Mouse (Mus musculus) heart, embryonic 14.5 days (tissue): ENCODE measurements around the gene Nrde2. TPM values are rescaled to one million over a fixed set of nuclear protein-coding genes. Genes with fewer than 3 reads are reported as not detected.
A peak's percentile ranks its signal among the peaks of the same experiment; 100 is the strongest.

Source experiments
- ATAC-seq: fragments of 200-750 bp; cut with Nextera tagmentation; 2 replicates; pipeline ENCODE4 v1.8.0; 2017; ENCODE audit warnings: low read depth, moderate TSS enrichment; ENCODE audit not compliant: insufficient number of reproducible peaks, insufficient read depth, low FRiP score
- H3K27ac ChIP-seq, 2 experiments: fragments of 200-500 bp in 1 of 2; fragments of 300-500 bp in 1 of 2; sonication (generic) in 1 of 2; replicated peaks in 1 of 2; 2 replicates each; pipeline ENCODE4 v1.5.1; 2012 to 2014; ENCODE audit warnings: low read depth in 2 of 2, low read length in 2 of 2, control low read depth in 1 of 2, mild to moderate bottlenecking in 1 of 2, mixed read lengths in 1 of 2; ENCODE audit not compliant: control insufficient read depth in 1 of 2, insufficient read depth in 1 of 2
- H3K27me3 ChIP-seq: fragments of 300-500 bp; sonication (generic); 2 replicates; pipeline ENCODE4 v1.6.1; 2014; ENCODE audit warnings: mild to moderate bottlenecking, low read length, control low read depth; ENCODE audit not compliant: control insufficient read depth, insufficient read depth
- H3K36me3 ChIP-seq: fragments of 300-500 bp; sonication (generic); 2 replicates; pipeline ENCODE4 v1.6.1; 2014; ENCODE audit warnings: mild to moderate bottlenecking, control low read depth, low read length, mixed read lengths; ENCODE audit not compliant: control insufficient read depth, insufficient read depth
- H3K4me1 ChIP-seq, 2 experiments: fragments of 200-500 bp in 1 of 2; fragments of 300-500 bp in 1 of 2; sonication (generic) in 1 of 2; 2 replicates each; pipeline ENCODE4 v1.6.1; 2012 to 2014; ENCODE audit warnings: low read length in 2 of 2, control low read depth in 1 of 2, mixed read lengths in 1 of 2; ENCODE audit not compliant: control insufficient read depth in 2 of 2, insufficient read depth in 2 of 2
- H3K4me2 ChIP-seq: fragments of 300-500 bp; sonication (generic); 2 replicates; pipeline ENCODE4 v1.6.1; 2014; ENCODE audit warnings: mild to moderate bottlenecking, low read length
- H3K4me3 ChIP-seq, 2 experiments: fragments of 200-500 bp in 1 of 2; fragments of 300-500 bp in 1 of 2; sonication (generic) in 1 of 2; 2 replicates each; pipeline ENCODE4 v1.5.1; 2012 to 2014; ENCODE audit warnings: low read length in 2 of 2, mild to moderate bottlenecking in 2 of 2, control low read depth in 1 of 2, low read depth in 1 of 2, moderate library complexity in 1 of 2; ENCODE audit not compliant: control insufficient read depth in 1 of 2, insufficient read depth in 1 of 2
- H3K9ac ChIP-seq: fragments of 300-500 bp; sonication (generic); 2 replicates; pipeline ENCODE4 v1.6.1; 2014; ENCODE audit warnings: mild to moderate bottlenecking, low read length
- H3K9me3 ChIP-seq: fragments of 300-500 bp; sonication (generic); 2 replicates; pipeline ENCODE4 v1.6.1; 2016; ENCODE audit warnings: low read length, control low read depth; ENCODE audit not compliant: control insufficient read depth
- WGBS: fragments of 180-500 bp; shearing (Covaris S2); extraction: QIAGEN DNeasy Blood & Tissue Kit; methylation state at CpG from one replicate; pipeline ENCODE4 v1.1.7; 2014; 5-methylcytosine and 5-hydroxymethylcytosine counted together
- polyA plus RNA-seq: library from polyadenylated mRNA; unstranded; fragments of >200 nt; fragmentation: Nextera tagmentation; extraction: Ambion mirVana; gene quantifications from 2 replicates; pipeline ENCODE4 v1.2.1, GENCODE M21; 2014

Gene Nrde2
- polyA plus RNA-seq, 1 experiment from 2014 or later: 8.1 TPM

- H3K27me3 ChIP-seq: no peaks in the 10 kb centered on the region
- no peak overlapping the region for H3K27ac ChIP-seq
- H3K36me3 ChIP-seq: no peaks in the 10 kb centered on the region
- no peak overlapping the region for H3K9ac ChIP-seq
- 36% methylated on average over 6 of the region's 6 CpGs for WGBS
- H3K4me1 ChIP-seq: no peaks in the 10 kb centered on the region
- no peak for ATAC-seq
- H3K4me2 ChIP-seq: no peak overlapping the region
- no peak overlapping the region for H3K4me3 ChIP-seq
- 0 out of 2 replicates have a peak, but pooled peaks cover 3% of the 10 kb centered on the region for H3K9me3 ChIP-seq
These were observed 19.5 kb upstream of the Nrde2 start for GRCm38 (mm10) chr12:100178898-100179440.

GRCm38 (mm10) chr12:100176469-100177056 lies 17.1 kb upstream of the Nrde2 start:
- Histone ChIP-seq H3K4me3 (no peak overlapping the region), H3K4me1 (no peaks in the 10 kb centered on the region), H3K4me2 (no peak overlapping the region), H3K9ac (no peak overlapping the region), H3K27me3 (no peaks in the 10 kb centered on the region), H3K36me3 (no peaks in the 10 kb centered on the region), H3K27ac (no peak overlapping the region), H3K9me3 (no peaks in the 10 kb centered on the region)
- no peak for ATAC-seq
- WGBS: 70% methylated on average over 11 of the region's 11 CpGs

GRCm38 (mm10) chr12:100172481-100172880 lies 13.0 kb upstream of the Nrde2 start:
- ATAC-seq: no peak
- H3K36me3 ChIP-seq: no peaks in the 10 kb centered on the region

GRCm38 (mm10) chr12:100167931-100168871 lies 8.7 kb upstream of the Nrde2 start:
- Histone ChIP-seq H3K9ac (peak overlapping the region; percentile 52), H3K4me1 (peaks cover 4 to 6% of the 10 kb centered on the region in 2 experiments; a peak in 3 of 4 replicates), H3K36me3 (no peaks in the 10 kb centered on the region), H3K4me2 (peak overlapping the region; percentile 69), H3K27ac (peak overlapping the region; percentile 43 to 62; a peak in 3 of 4 replicates), H3K27me3 (no peaks in the 10 kb centered on the region), H3K9me3 (no peaks in the 10 kb centered on the region), H3K4me3 (peak overlapping the region; percentile 36 to 41)
- 11% methylated on average over 27 of the region's 28 CpGs for WGBS
- no peak for ATAC-seq

More at GRCm38 (mm10) chr12:100172481-100172880, 13.0 kb upstream of the Nrde2 start:
- WGBS: 28% methylated on average over 7 of the region's 7 CpGs
- no peak overlapping the region for H3K9ac ChIP-seq
- H3K27ac ChIP-seq: no peak overlapping the region
- H3K27me3 ChIP-seq: no peaks in the 10 kb centered on the region
- H3K9me3 ChIP-seq: no peaks in the 10 kb centered on the region
- peaks cover 4 to 6% of the 10 kb centered on the region in 2 experiments; a peak in 3 of 4 replicates for H3K4me1 ChIP-seq
- no peak overlapping the region for H3K4me2 ChIP-seq
- no peak overlapping the region for H3K4me3 ChIP-seq

GRCm38 (mm10) chr12:100167502-100167901 lies 8.0 kb upstream of the Nrde2 start:
- Histone ChIP-seq H3K9ac (peak overlapping the region; percentile 52; the same call in 1 of the 2 replicates), H3K4me3 (no peak overlapping the region; a peak in 1 of 4 replicates), H3K9me3 (no peaks in the 10 kb centered on the region), H3K27me3 (no peaks in the 10 kb centered on the region), H3K4me1 (peaks cover 4 to 6% of the 10 kb centered on the region in 2 experiments; a peak in 3 of 4 replicates), H3K4me2 (peak overlapping the region; percentile 69), H3K27ac (peak overlapping the region; percentile 43 to 62; a peak in 2 of 4 replicates), H3K36me3 (no peaks in the 10 kb centered on the region)
- ATAC-seq: no peak
- 90% methylated on average over 1 of the region's 1 CpGs for WGBS

- WGBS: 81% methylated on average over 8 of the region's 8 CpGs
- no peak overlapping the region for H3K4me3 ChIP-seq
- no peak overlapping the region for H3K4me2 ChIP-seq
- H3K27me3 ChIP-seq: no peaks in the 10 kb centered on the region
- H3K9ac ChIP-seq: no peak overlapping the region
- no peaks in the 10 kb centered on the region for H3K9me3 ChIP-seq
- no peaks in the 10 kb centered on the region for H3K36me3 ChIP-seq
- H3K27ac ChIP-seq: no peak overlapping the region
- no peak for ATAC-seq
- peaks cover 4 to 6% of the 10 kb centered on the region in 2 experiments; a peak in 3 of 4 replicates for H3K4me1 ChIP-seq
These were observed 7.5 kb upstream of the Nrde2 start for GRCm38 (mm10) chr12:100166939-100167338.

- Histone ChIP-seq H3K27me3 (no peaks in the 10 kb centered on the region), H3K4me2 (no peak overlapping the region), H3K9me3 (no peaks in the 10 kb centered on the region), H3K27ac (no peak overlapping the region), H3K4me1 (peaks cover 4 to 6% of the 10 kb centered on the region in 2 experiments; a peak in 3 of 4 replicates), H3K36me3 (no peaks in the 10 kb centered on the region), H3K9ac (no peak overlapping the region), H3K4me3 (no peak overlapping the region)
- WGBS: 16% methylated on average over 3 of the region's 3 CpGs
- no peak for ATAC-seq
These were observed 6.7 kb upstream of the Nrde2 start for GRCm38 (mm10) chr12:100166177-100166576.
